Mouse (Mus musculus): ENCODE results near the gene Mlst8. TPM values are rescaled to one million over a fixed set of nuclear protein-coding genes. Genes with fewer than 3 reads are reported as not detected.

Mlst8 gene
- polyA plus RNA-seq, 1 experiment = 20.4 TPM

- Histone ChIP-seq H3K4me1 (ENCODE audit: control insufficient read depth, insufficient read depth, low read length) (peaks cover 1% of the 10 kb centered on the region), H3K4me3 (ENCODE audit: low read depth, low read length) (no peak within 1 kb of the TSS), H3K9me3 (replicated peaks; ENCODE audit: control insufficient read depth, insufficient read depth, low read length, poor library complexity, severe bottlenecking) (no peaks in the 10 kb centered on the region), H3K27me3 (ENCODE audit: control insufficient read depth, insufficient read depth, low read length, poor library complexity, severe bottlenecking) (no peaks in the 10 kb centered on the region), H3K27ac (ENCODE audit: insufficient read depth, low read length) (no peak within 1 kb of the TSS), H3K9ac (ENCODE audit: low read depth, poor library complexity, severe bottlenecking) (no peak within 1 kb of the TSS), H3K36me3 (ENCODE audit: control insufficient read depth, insufficient read depth, low read length, poor library complexity, severe bottlenecking) (peaks cover 5% of the 10 kb centered on the region; the same call in 1 of the 2 replicates)
- TF ChIP-seq POLR2A (IDR thresholded peaks at IDR 0.05; ENCODE audit: insufficient read depth, low read length) (no peak), EP300 (IDR thresholded peaks at IDR 0.05; ENCODE audit: insufficient read depth, low read depth, low read length) (no peak), CTCF (IDR thresholded peaks at IDR 0.05; ENCODE audit: low read depth, low read length) (no peak)
These were observed 5.1 kb downstream of the Mlst8 start, which contains the start of gene Bricd5 for GRCm38 (mm10) chr17:24473612-24474275. TSS of gene Bricd5 (plus strand) at chr17:24473884.

- peaks cover 1% of the 10 kb centered on the region for H3K4me1 ChIP-seq (ENCODE audit: control insufficient read depth, insufficient read depth, low read length)
- H3K36me3 ChIP-seq (ENCODE audit: control insufficient read depth, insufficient read depth, low read length, poor library complexity, severe bottlenecking) = peaks cover 5% of the 10 kb centered on the region; the same call in 1 of the 2 replicates
- H3K27ac ChIP-seq (ENCODE audit: insufficient read depth, low read length) = no peak overlapping the region
- no peak overlapping the region for H3K4me3 ChIP-seq (ENCODE audit: low read depth, low read length)
- no peaks in the 10 kb centered on the region for H3K9me3 ChIP-seq (replicated peaks; ENCODE audit: control insufficient read depth, insufficient read depth, low read length, poor library complexity, severe bottlenecking)
- no peak overlapping the region for H3K9ac ChIP-seq (ENCODE audit: low read depth, poor library complexity, severe bottlenecking)
- TF ChIP-seq POLR2A (IDR thresholded peaks at IDR 0.05; ENCODE audit: insufficient read depth, low read length) = no peak
- TF ChIP-seq EP300 (IDR thresholded peaks at IDR 0.05; ENCODE audit: insufficient read depth, low read depth, low read length) = no peak
- TF ChIP-seq CTCF (IDR thresholded peaks at IDR 0.05; ENCODE audit: low read depth, low read length) = no peak
- H3K27me3 ChIP-seq (ENCODE audit: control insufficient read depth, insufficient read depth, low read length, poor library complexity, severe bottlenecking) = no peaks in the 10 kb centered on the region
These were observed 6.4 kb downstream of the Mlst8 start for GRCm38 (mm10) chr17:24472512-24472911.

GRCm38 (mm10) chr17:24470701-24471527 lies 8.0 kb downstream of the Mlst8 start:
- Histone ChIP-seq H3K27ac (ENCODE audit: insufficient read depth, low read length) (no peak overlapping the region), H3K9me3 (replicated peaks; ENCODE audit: control insufficient read depth, insufficient read depth, low read length, poor library complexity, severe bottlenecking) (no peaks in the 10 kb centered on the region), H3K4me3 (ENCODE audit: low read depth, low read length) (peak overlapping the region; percentile 71), H3K36me3 (ENCODE audit: control insufficient read depth, insufficient read depth, low read length, poor library complexity, severe bottlenecking) (no peaks in the 10 kb centered on the region; the same call in 1 of the 2 replicates), H3K27me3 (ENCODE audit: control insufficient read depth, insufficient read depth, low read length, poor library complexity, severe bottlenecking) (no peaks in the 10 kb centered on the region), H3K9ac (ENCODE audit: low read depth, poor library complexity, severe bottlenecking) (peak overlapping the region; percentile 81), H3K4me1 (ENCODE audit: control insufficient read depth, insufficient read depth, low read length) (peaks cover 1% of the 10 kb centered on the region)
- TF ChIP-seq EP300 (IDR thresholded peaks at IDR 0.05; ENCODE audit: insufficient read depth, low read depth, low read length) = no peak
- TF ChIP-seq CTCF (IDR thresholded peaks at IDR 0.05; ENCODE audit: low read depth, low read length) = no peak
- TF ChIP-seq POLR2A (IDR thresholded peaks at IDR 0.05; ENCODE audit: insufficient read depth, low read length) = no peak

- Histone ChIP-seq H3K4me3 (ENCODE audit: low read depth, low read length) (peak within 1 kb of the TSS; percentile 93), H3K9me3 (replicated peaks; ENCODE audit: control insufficient read depth, insufficient read depth, low read length, poor library complexity, severe bottlenecking) (no peaks in the 10 kb centered on the region), H3K9ac (ENCODE audit: low read depth, poor library complexity, severe bottlenecking) (peak within 1 kb of the TSS; percentile 81), H3K27ac (ENCODE audit: insufficient read depth, low read length) (peak within 1 kb of the TSS; percentile 47), H3K36me3 (ENCODE audit: control insufficient read depth, insufficient read depth, low read length, poor library complexity, severe bottlenecking) (peaks cover 3% of the 10 kb centered on the region; the same call in 1 of the 2 replicates), H3K4me1 (ENCODE audit: control insufficient read depth, insufficient read depth, low read length) (peaks cover 1% of the 10 kb centered on the region), H3K27me3 (ENCODE audit: control insufficient read depth, insufficient read depth, low read length, poor library complexity, severe bottlenecking) (no peaks in the 10 kb centered on the region)
- TF ChIP-seq EP300 (IDR thresholded peaks at IDR 0.05; ENCODE audit: insufficient read depth, low read depth, low read length) (no peak), POLR2A (IDR thresholded peaks at IDR 0.05; ENCODE audit: insufficient read depth, low read length) (peak; percentile 54), CTCF (IDR thresholded peaks at IDR 0.05; ENCODE audit: low read depth, low read length) (no peak)
These were observed 8.8 kb downstream of the Mlst8 start, which contains the start of the genes E4f1 and Pgp for GRCm38 (mm10) chr17:24469910-24470602. TSS of gene E4f1 (minus strand) at chr17:24470313. TSS of gene Pgp (plus strand) at chr17:24470392.

- Histone ChIP-seq H3K4me3 (ENCODE audit: low read depth, low read length) (peak overlapping the region; percentile 93), H3K27me3 (ENCODE audit: control insufficient read depth, insufficient read depth, low read length, poor library complexity, severe bottlenecking) (no peaks in the 10 kb centered on the region), H3K4me1 (ENCODE audit: control insufficient read depth, insufficient read depth, low read length) (peaks cover 1% of the 10 kb centered on the region), H3K9me3 (replicated peaks; ENCODE audit: control insufficient read depth, insufficient read depth, low read length, poor library complexity, severe bottlenecking) (no peaks in the 10 kb centered on the region), H3K9ac (ENCODE audit: low read depth, poor library complexity, severe bottlenecking) (peak overlapping the region; percentile 40), H3K27ac (ENCODE audit: insufficient read depth, low read length) (peak overlapping the region; percentile 47), H3K36me3 (ENCODE audit: control insufficient read depth, insufficient read depth, low read length, poor library complexity, severe bottlenecking) (peaks cover 5% of the 10 kb centered on the region; the same call in 1 of the 2 replicates)
- TF ChIP-seq CTCF (IDR thresholded peaks at IDR 0.05; ENCODE audit: low read depth, low read length) (no peak), EP300 (IDR thresholded peaks at IDR 0.05; ENCODE audit: insufficient read depth, low read depth, low read length) (no peak), POLR2A (IDR thresholded peaks at IDR 0.05; ENCODE audit: insufficient read depth, low read length) (no peak)
These were observed 9.5 kb downstream of the Mlst8 start for GRCm38 (mm10) chr17:24469336-24469909.
